Mouse (Mus musculus) forebrain, postnatal 0 days (tissue): ENCODE data around the gene Smyd3. TPM values are rescaled to one million over a fixed set of nuclear protein-coding genes. Genes with fewer than 3 reads are reported as not detected.
"Not testable (repeated sequence)": the region's sequence is repeated elsewhere in the genome, so short reads cannot be mapped to it uniquely, and the experiment has no call there.

Experiments used
- ATAC-seq: fragments of 200-750 bp; cut with Nextera tagmentation; 2 replicates; pipeline ENCODE4 v1.8.0; 2017; ENCODE audit warnings: mild to moderate bottlenecking, moderate library complexity
- DNase-seq: peaks from one replicate; pipeline ENCODE4 v3.0.0-alpha.2; 2015
- H3K27ac ChIP-seq: fragments of 300-500 bp; sonication (generic); 2 replicates; pipeline ENCODE4 v1.5.1; 2014; ENCODE audit warnings: low read depth, mild to moderate bottlenecking, antibody characterized with exemption, low read length, moderate library complexity, mixed read lengths
- H3K27me3 ChIP-seq: fragments of 300-500 bp; sonication (generic); 2 replicates; pipeline ENCODE4 v1.6.1; 2014; ENCODE audit warnings: mild to moderate bottlenecking, low read length, mixed read lengths; ENCODE audit not compliant: insufficient read depth
- H3K36me3 ChIP-seq: fragments of 300-500 bp; sonication (generic); 2 replicates; pipeline ENCODE4 v1.6.1; 2014; ENCODE audit warnings: mild to moderate bottlenecking, moderate library complexity; ENCODE audit not compliant: insufficient read depth
- H3K4me1 ChIP-seq: fragments of 300-500 bp; sonication (generic); 2 replicates; pipeline ENCODE4 v1.6.1; 2014; ENCODE audit warnings: antibody characterized with exemption; ENCODE audit not compliant: insufficient read depth
- H3K4me2 ChIP-seq: fragments of 300-500 bp; sonication (generic); 2 replicates; pipeline ENCODE4 v1.6.1; 2014; ENCODE audit warnings: low read depth, mild to moderate bottlenecking, moderate library complexity
- H3K4me3 ChIP-seq: fragments of 300-500 bp; sonication (generic); 2 replicates; pipeline ENCODE4 v1.5.1; 2014; ENCODE audit warnings: low read depth, low read length, mixed read lengths
- H3K9ac ChIP-seq: fragments of 300-500 bp; sonication (generic); 2 replicates; pipeline ENCODE4 v1.6.1; 2014; ENCODE audit warnings: mild to moderate bottlenecking
- H3K9me3 ChIP-seq: fragments of 300-500 bp; sonication (generic); 2 replicates; pipeline ENCODE4 v1.6.1; 2016; ENCODE audit warnings: low read length
- CTCF ChIP-seq: sonication (generic); IDR thresholded peaks from 2 replicates; pipeline ENCODE4 v1.5.1; 2016; ENCODE audit warnings: antibody characterized with exemption, control low read depth, low read depth
- WGBS: fragments of 180-500 bp; shearing (Covaris S2); extraction: QIAGEN DNeasy Blood & Tissue Kit; methylation state at CpG from one replicate; pipeline ENCODE4 v1.1.7; 2014; 5-methylcytosine and 5-hydroxymethylcytosine counted together
- polyA plus RNA-seq: library from polyadenylated mRNA; unstranded; fragments of >200 nt; fragmentation: Nextera tagmentation; extraction: Ambion mirVana; gene quantifications from 2 replicates; pipeline ENCODE4 v1.2.1, GENCODE M21; 2015
- total RNA-seq: library from RNA; depleted of rRNA; stranded (reverse); fragments of >200 nt; gene quantifications from 2 replicates; pipeline ENCODE4 v1.2.3, GENCODE M21; 2014

Smyd3 gene
- total and polyA plus RNA-seq, 2 experiments from 2014 or later: 19.0 to 27.6 TPM

DNA sequence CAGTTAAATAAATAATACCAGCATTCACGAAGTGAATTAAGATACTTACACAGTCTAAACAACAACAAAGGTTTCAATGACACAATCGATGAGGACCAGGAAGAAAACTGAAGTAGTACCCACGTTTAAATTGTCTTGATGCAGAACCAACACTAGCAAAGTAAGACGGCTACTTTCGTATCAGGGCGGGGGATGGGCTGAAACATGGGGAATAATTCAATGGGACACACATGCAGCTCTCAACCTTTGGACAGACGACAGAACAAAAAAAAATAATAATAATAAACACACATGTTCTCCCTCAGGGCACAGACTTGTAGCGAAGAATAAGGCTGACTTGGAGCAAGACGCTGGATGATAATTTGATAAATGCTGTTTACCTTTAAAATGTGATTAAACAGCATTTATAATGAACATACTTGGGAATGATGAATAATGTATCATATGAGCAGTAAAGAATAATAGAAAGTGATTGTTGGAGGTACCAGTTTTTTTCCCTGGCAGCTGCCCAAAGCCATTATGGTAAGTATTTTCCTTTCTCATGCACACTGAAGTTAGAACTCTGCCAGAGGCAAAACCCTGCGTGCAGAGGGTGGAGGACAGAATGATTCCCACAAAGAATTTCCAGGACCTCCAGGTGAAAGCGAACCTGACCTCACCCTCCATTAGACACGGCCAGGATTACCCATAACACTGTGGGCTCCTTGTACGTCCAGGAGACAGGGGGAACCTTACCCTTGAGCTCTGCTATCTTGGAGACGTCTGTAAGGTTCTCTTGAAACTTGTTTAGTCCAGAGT, 340.8 kb downstream of the Smyd3 start:
- H3K36me3 ChIP-seq: no peaks in the 10 kb centered on the region
- 59% methylated on average over 14 of the region's 14 CpGs for WGBS
- ATAC-seq (no peak), DNase-seq (no peak)
- no peak overlapping the region for H3K27ac ChIP-seq
- peaks cover 4% of the 10 kb centered on the region; the same call in 1 of the 2 replicates for H3K4me1 ChIP-seq
- no peak overlapping the region for H3K4me3 ChIP-seq
- H3K4me2 ChIP-seq: no peak overlapping the region
- no peak for TF ChIP-seq CTCF
- no peaks in the 10 kb centered on the region for H3K27me3 ChIP-seq
- H3K9ac ChIP-seq: no peak overlapping the region
- no peaks in the 10 kb centered on the region for H3K9me3 ChIP-seq

DNA sequence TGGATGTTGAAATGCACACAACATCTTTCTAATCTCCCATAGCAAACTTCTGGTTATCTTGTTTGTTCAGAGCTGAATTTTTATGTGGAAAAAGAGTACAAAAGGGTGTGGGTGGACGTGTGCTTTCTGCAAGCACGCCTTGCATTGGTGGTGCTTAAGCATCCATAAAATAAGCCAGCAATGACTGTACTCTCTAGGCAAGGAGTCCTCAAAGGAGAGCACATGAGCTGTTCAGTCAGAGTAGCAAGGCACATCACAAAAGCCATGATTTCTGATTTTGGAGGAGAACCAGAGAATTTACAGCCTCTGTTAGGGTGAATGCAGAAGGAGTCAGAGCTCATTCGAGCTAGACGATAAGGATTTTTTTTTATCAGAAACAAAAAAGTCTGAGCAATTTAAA, 343.6 kb downstream of the Smyd3 start:
- ATAC-seq: no peak; the same call in 1 of the 2 replicates
- no peak for DNase-seq
- Histone ChIP-seq H3K36me3 (no peaks in the 10 kb centered on the region), H3K4me1 (peaks cover 4% of the 10 kb centered on the region; the same call in 1 of the 2 replicates), H3K9me3 (no peaks in the 10 kb centered on the region), H3K4me2 (no peak overlapping the region), H3K9ac (no peak overlapping the region), H3K4me3 (no peak overlapping the region), H3K27ac (no peak overlapping the region), H3K27me3 (no peaks in the 10 kb centered on the region)
- 31% methylated on average over 4 of the region's 4 CpGs for WGBS
- no peak for TF ChIP-seq CTCF

GRCm38 (mm10) chr1:179170555-179170954, 347.3 kb downstream of the Smyd3 start:
- 90% methylated on average over 8 of the region's 8 CpGs for WGBS
- H3K9me3 ChIP-seq: no peaks in the 10 kb centered on the region
- ATAC-seq (no peak), DNase-seq (no peak)
- no peak overlapping the region for H3K4me2 ChIP-seq
- no peaks in the 10 kb centered on the region for H3K4me1 ChIP-seq
- TF ChIP-seq CTCF: no peak
- H3K36me3 ChIP-seq: no peaks in the 10 kb centered on the region
- H3K27me3 ChIP-seq: no peaks in the 10 kb centered on the region
- no peak overlapping the region for H3K9ac ChIP-seq
- H3K27ac ChIP-seq: no peak overlapping the region
- no peak overlapping the region for H3K4me3 ChIP-seq

DNA sequence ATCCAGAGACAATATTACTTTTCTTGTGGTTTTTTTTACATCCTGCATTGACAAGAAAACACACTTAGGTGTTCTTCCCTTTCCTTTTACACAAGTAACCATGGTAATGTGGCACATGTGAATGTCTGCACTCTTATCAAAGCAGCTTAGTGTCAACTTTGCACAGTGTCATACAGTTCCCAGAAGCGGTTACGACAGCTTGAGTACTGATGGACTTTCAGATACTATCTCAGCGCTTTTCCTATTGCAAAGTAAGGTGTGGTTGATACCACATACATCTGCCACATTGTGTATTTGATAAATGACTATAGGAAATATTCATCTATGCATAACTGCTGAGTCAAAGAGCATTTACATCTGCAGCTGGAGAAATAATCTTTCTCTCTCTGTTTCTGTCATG, 348.1 kb downstream of the Smyd3 start:
- no peak for DNase-seq

DNA sequence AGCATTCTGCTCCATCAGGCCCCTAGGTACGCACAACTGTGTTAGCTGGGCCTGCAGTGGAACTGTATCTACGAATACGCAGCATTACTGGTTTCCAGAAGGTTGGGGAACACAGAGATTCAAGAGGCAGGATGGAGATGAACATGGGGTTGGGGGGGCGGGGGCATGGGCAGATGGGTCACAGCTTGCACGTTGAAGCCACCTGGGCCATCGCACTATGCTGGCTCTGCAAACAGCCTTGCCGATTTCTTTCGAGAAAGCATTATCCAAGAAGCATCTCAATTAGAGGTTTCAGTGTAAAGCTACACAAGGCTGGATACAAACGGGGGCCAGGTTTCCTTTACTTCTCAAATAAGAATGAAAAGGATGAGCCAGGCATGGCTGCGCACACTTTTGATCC, 348.7 kb downstream of the Smyd3 start:
- Histone ChIP-seq H3K27me3 (no peaks in the 10 kb centered on the region), H3K9ac (no peak overlapping the region), H3K4me2 (no peak overlapping the region), H3K27ac (no peak overlapping the region), H3K9me3 (no peaks in the 10 kb centered on the region), H3K4me3 (no peak overlapping the region), H3K36me3 (no peaks in the 10 kb centered on the region), H3K4me1 (no peaks in the 10 kb centered on the region)
- TF ChIP-seq CTCF: no peak
- DNase-seq: no peak
- 75% methylated on average over 10 of the region's 10 CpGs for WGBS
- no peak for ATAC-seq

More for the DNA sequence above, 348.1 kb downstream of the Smyd3 start:
- TF ChIP-seq CTCF: no peak
- Histone ChIP-seq H3K9ac (no peak overlapping the region), H3K9me3 (no peaks in the 10 kb centered on the region), H3K27me3 (no peaks in the 10 kb centered on the region), H3K4me1 (no peaks in the 10 kb centered on the region), H3K4me3 (no peak overlapping the region), H3K36me3 (no peaks in the 10 kb centered on the region), H3K4me2 (no peak overlapping the region), H3K27ac (no peak overlapping the region)
- WGBS: 79% methylated on average over 3 of the region's 3 CpGs
- peak; percentile 54; the same call in 1 of the 2 replicates for ATAC-seq

- H3K4me3 ChIP-seq, H3K4me2 ChIP-seq, H3K27ac ChIP-seq, H3K9me3 ChIP-seq, DNase-seq, H3K36me3 ChIP-seq, ATAC-seq, H3K4me1 ChIP-seq, H3K9ac ChIP-seq, H3K27me3 ChIP-seq: not testable (repeated sequence)
- WGBS: 78% methylated on average over 5 of the region's 5 CpGs
Observed at GRCm38 (mm10) chr1:179164219-179164618, 353.6 kb downstream of the Smyd3 start.

- not testable (repeated sequence) for H3K4me3 ChIP-seq, H3K4me2 ChIP-seq, H3K36me3 ChIP-seq, H3K27ac ChIP-seq, DNase-seq, H3K27me3 ChIP-seq, H3K4me1 ChIP-seq, ATAC-seq, H3K9ac ChIP-seq, H3K9me3 ChIP-seq
- 95% methylated on average over 1 of the region's 1 CpGs for WGBS
Observed at GRCm38 (mm10) chr1:179162752-179163151, 355.1 kb downstream of the Smyd3 start.
